20 mouse cellular contexts compared by ENCODE assay signal in the genomic region with DNA sequence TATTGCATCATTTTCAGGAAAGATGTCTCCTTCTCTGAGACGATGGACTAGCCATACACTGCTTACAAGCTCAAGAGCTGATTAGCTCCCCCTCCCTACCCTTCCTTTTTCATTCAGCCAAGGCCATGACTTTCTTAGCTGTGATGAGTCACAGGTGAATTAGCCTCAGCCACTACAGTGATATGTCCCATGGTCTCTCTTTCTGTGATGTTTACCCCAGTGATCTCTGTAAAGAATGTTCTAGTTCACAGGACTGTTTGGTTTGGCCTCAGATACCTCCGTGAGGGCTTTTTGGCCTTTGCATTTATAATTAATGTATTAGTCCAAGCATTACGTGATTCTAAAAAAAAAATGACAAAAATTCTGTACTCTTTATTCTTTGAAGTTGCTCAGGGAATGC.
A peak's percentile ranks its signal among the peaks of the same experiment; 100 is the strongest.
DNase-seq lines count a peak whose midpoint lies in the region; TF ChIP-seq lines count a peak whose summit lies in the region.
"Had no signal": no experiment of that assay in that cellular context is flagged by ENCODE, and none has a peak within 500 bp of the region (broad histone marks: within the 10 kb centered on the region; RNA-seq: fewer than 3 reads in every experiment).

No protein-coding gene starts in this region.

- TF ChIP-seq CTCF in lung, adult 2 months (IDR thresholded peaks at IDR 0.05; ENCODE audit: insufficient read depth, low read length) = no peak

- DNase-seq in adrenal gland, adult (ENCODE audit: inconsistent age in 2 of 2, low spot score in 1 of 2) = peak; percentile 34 to 63
- no peak for DNase-seq in adrenal gland, postnatal 25 days
- DNase-seq in heart, adult 11 months = peak; percentile 70
- DNase-seq in heart, adult 9 months (ENCODE audit: low spot score in 2 of 2) = no peak
- peak; percentile 9 for DNase-seq in adrenal gland, postnatal 14 days
- DNase-seq in lung, adult 2 months = no peak
- DNase-seq in gastrocnemius, adult 8-10 months (ENCODE audit: low spot score in 2 of 2) = no peak
- DNase-seq: B cell, adult 2 months; cerebellum, adult 11 months; cerebellum, adult 18-20 months; cerebellum, adult 8-10 months; cerebellum, adult 9-11 months; cerebellum, postnatal 14 days; cerebellum, postnatal 36 days; embryo, embryonic 11 days had no signal

- H3K4me3 ChIP-seq in lung, adult 2 months (replicated peaks; ENCODE audit: extremely low read depth, low read depth, low read length) = no peak overlapping the region
- H3K4me3 ChIP-seq: embryonic facial prominence, embryonic 13.5 days; embryonic facial prominence, embryonic 15.5 days; erythroblast, embryonic 14.5 days; forebrain, embryonic 10.5 days; forebrain, embryonic 12.5 days had no signal

- TF ChIP-seq POLR2A in lung, adult 2 months (IDR thresholded peaks at IDR 0.05; ENCODE audit: borderline replicate concordance, extremely low read depth, low read depth, low read length) = no peak

- no peaks in the 10 kb centered on the region for H3K4me1 ChIP-seq in lung, adult 2 months (ENCODE audit: control insufficient read depth, insufficient read depth, low read length)
- H3K4me1 ChIP-seq: embryonic facial prominence, embryonic 13.5 days; embryonic facial prominence, embryonic 15.5 days; forebrain, embryonic 10.5 days; forebrain, embryonic 12.5 days had no signal

- WGBS in lung, adult 2 months = 70% methylated on average over 3 of the region's 3 CpGs

Comparison
In these comparisons a context has a peak if more than half of its experiments do, and no peak if none do; other contexts are left out.
1. DNase-seq: peak in adrenal gland, adult (2 of 2), heart, adult 11 months (single experiment) and adrenal gland, postnatal 14 days (single experiment); none in adrenal gland, postnatal 25 days (single experiment), heart, adult 9 months (0 of 2), lung, adult 2 months (single experiment) and gastrocnemius, adult 8-10 months (0 of 2).